Mouse (Mus musculus): ENCODE data around the gene Irf1. TPM values are rescaled to one million over a fixed set of nuclear protein-coding genes. Genes with fewer than 3 reads are reported as not detected.

Gene Irf1
- polyA plus RNA-seq, 1 experiment from 2014 or later = 105 TPM

- DNase-seq (ENCODE audit: low spot score) = no peak
Observed at GRCm38 (mm10) chr11:53781201-53781775, 11.5 kb downstream of the Irf1 start.

DNA sequence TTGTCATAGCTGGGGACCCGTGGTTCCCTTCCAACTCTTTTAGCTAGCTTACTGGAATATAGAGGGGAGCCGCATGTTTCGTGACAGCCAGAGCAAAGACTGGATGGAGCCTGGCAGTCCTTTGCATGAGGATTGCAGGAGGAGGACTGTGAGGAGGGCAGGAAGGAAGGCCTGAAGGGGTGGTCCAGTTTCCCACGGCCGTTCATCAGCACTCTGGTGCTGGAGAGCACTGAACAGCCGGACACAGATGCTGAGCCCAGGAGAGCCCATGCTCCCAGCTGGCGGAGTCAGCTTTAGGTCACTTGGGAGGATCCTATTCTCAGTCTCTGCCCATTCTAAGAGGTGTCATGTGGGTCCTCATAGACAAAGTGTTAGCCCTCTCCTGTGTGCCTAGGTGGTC lies 12.2 kb downstream of the Irf1 start:
- no peak for DNase-seq (ENCODE audit: low spot score)

GRCm38 (mm10) chr11:53783288-53783687 lies 13.5 kb downstream of the Irf1 start:
- DNase-seq (ENCODE audit: low spot score) = no peak

- DNase-seq (ENCODE audit: low spot score) = peak; percentile 53
Observed at GRCm38 (mm10) chr11:53785311-53785936, 15.6 kb downstream of the Irf1 start.

- DNase-seq (ENCODE audit: low spot score) = no peak
Observed at GRCm38 (mm10) chr11:53786058-53787031, 16.5 kb downstream of the Irf1 start.

DNA sequence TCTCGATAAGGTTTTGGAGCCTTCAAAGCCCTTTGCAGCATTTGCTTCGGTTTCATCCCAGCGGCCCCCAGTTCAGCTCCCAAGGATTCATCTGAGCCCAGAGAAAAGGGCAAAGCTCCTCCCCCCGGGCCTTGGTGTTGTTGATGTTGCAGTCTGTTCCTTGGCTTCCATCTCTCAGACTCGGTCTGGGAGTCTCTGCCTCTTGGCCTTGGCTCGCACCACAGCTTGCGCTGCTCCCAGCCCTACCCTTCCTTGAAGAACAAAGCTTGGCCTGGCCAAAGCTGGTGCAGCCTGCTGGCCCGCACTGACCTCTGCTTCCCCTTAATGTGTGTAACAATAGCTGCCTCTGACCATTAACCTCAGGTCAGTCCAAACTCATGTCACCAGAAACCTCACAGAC lies 18.4 kb downstream of the Irf1 start:
- DNase-seq (ENCODE audit: low spot score) = no peak

- DNase-seq (ENCODE audit: low spot score) = no peak
Observed at GRCm38 (mm10) chr11:53789277-53789676, 19.5 kb downstream of the Irf1 start.

- no peak for DNase-seq (ENCODE audit: low spot score)
Observed at GRCm38 (mm10) chr11:53792986-53793385, 23.2 kb downstream of the Irf1 start.

- DNase-seq (ENCODE audit: low spot score) = peak; percentile 26
Observed at GRCm38 (mm10) chr11:53794015-53794414, 24.2 kb downstream of the Irf1 start.

- DNase-seq (ENCODE audit: low spot score) = peak; percentile 81
Observed at GRCm38 (mm10) chr11:53794671-53795557, 25.1 kb downstream of the Irf1 start.

DNA sequence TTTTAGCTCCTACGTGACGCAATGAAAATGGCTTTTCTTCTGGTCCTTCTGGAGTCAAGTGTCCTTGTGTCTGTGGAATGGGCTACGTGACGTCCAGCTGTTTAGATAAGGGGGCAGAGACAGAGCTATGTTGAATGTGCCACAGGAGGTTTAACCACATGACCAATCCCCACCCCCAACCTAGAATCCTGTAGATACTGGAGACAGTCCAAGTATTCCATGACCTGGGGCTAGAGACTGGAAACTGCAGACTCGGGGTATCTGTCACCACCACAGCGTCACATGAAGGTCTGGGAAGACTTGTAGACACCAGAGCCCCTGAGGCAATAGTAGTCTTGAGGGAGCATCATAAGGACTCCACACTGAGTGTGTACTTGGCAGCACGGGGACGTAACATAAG lies 26.0 kb downstream of the Irf1 start:
- no peak for DNase-seq (ENCODE audit: low spot score)

- DNase-seq (ENCODE audit: low spot score) = no peak
Observed at GRCm38 (mm10) chr11:53796409-53797151, 26.8 kb downstream of the Irf1 start.

GRCm38 (mm10) chr11:53797386-53797920 lies 27.6 kb downstream of the Irf1 start:
- no peak for DNase-seq (ENCODE audit: low spot score)

- no peak for DNase-seq (ENCODE audit: low spot score)
Observed at GRCm38 (mm10) chr11:53798041-53798711, 28.4 kb downstream of the Irf1 start.

DNA sequence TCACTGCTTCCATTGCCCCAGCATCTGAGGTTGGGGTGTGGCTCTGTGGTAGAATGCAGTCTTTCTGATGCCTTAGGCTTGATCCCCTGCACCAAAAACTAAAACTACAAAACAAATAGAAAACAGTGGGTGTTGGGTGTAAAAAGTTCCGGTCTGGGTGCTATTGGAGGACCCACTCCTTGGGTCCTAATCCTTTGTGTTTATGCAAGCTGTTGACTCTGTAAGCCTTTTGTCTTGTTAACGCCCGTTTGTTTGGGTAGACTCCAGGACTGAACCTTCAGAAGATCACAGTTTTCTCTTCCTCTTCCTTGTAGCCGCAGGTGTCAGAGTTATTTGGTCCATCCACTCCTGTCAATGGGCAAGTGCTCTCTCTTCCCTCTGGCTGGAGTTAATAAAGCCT lies 30.2 kb downstream of the Irf1 start:
- DNase-seq (ENCODE audit: low spot score) = no peak

- no peak for DNase-seq (ENCODE audit: low spot score)
Observed at GRCm38 (mm10) chr11:53800975-53801374, 31.2 kb downstream of the Irf1 start.

DNA sequence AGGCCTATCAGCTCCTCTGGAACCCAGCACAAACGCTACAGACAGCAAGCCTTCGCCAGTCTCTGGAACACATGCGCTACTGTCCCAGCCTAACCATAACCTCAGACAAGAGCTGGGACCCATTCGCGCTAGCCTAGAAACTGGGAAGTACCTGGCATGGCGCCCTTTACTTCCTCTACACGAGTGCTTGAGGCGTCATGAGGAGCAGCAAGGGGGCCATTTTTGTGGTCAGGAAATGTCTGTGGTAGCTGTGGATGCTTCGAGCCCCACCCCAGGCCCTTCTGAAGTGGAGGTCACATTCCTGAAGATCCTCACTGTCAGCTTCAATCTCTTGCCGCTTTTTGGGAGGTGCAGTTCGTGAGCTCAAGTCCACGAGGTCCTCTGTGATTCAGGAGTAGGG lies 33.3 kb downstream of the Irf1 start:
- DNase-seq (ENCODE audit: low spot score) = peak; percentile 43

- no peak for DNase-seq (ENCODE audit: low spot score)
Observed at GRCm38 (mm10) chr11:53803494-53803893, 33.7 kb downstream of the Irf1 start.

- no peak for DNase-seq (ENCODE audit: low spot score)
Observed at GRCm38 (mm10) chr11:53804569-53805344, 34.9 kb downstream of the Irf1 start.

Measured in thymus, postnatal 0 days (tissue).